Mouse (Mus musculus) olfactory bulb, adult 2 months (tissue): Measurements from ENCODE around the gene Osbpl8.

Source experiments
- CTCF ChIP-seq: fragments of 200-500 bp; IDR thresholded peaks from 2 replicates; pipeline ENCODE4 v1.5.1; 2012; ENCODE audit warnings: low read depth, mild to moderate bottlenecking, low read length, moderate library complexity; ENCODE audit not compliant: insufficient read depth
- POLR2A ChIP-seq: fragments of 200-500 bp; IDR thresholded peaks from 2 replicates; pipeline ENCODE4 v1.6.1; 2012; ENCODE audit warnings: mild to moderate bottlenecking, low read depth, low read length, moderate library complexity; ENCODE audit not compliant: insufficient read depth

- no peak for TF ChIP-seq CTCF
- TF ChIP-seq POLR2A = no peak
Measured at GRCm38 (mm10) chr10:111223218-111223830, 58.8 kb downstream of the Osbpl8 start.
